Mouse (Mus musculus) lung, adult 18-20 months (tissue): ENCODE results near the gene Fbxo21.
A peak's percentile ranks its signal among the peaks of the same experiment; 100 is the strongest.

Source experiments
- DNase-seq, 2 experiments: peaks; one replicate each; pipeline ENCODE4 v3.0.0; 2022; ENCODE audit warnings: mixed read lengths in 2 of 2

The Fbxo21 gene

GRCm38 (mm10) chr5:117981943-117982342, 5.4 kb downstream of the Fbxo21 start:
- peak; percentile 27 to 36 for DNase-seq

DNA sequence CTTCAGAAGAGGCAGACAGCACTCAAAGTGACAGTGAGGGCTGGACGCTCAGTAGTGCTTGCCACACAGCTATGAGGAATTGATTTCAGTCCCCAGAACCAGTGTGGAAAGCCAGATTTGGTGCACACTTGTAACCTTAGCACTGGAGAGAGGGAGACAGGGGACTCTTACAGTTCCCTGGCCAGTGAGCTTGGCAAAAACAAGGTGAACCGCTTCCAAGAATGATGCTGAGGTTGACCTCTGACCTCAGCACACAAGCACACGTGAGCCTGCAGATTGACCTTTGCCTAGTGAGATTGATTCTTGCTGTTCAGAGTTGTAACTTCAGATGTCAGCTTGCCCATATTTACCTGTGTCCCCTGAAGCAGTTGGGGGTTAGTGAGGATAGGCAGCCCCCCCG, 9.8 kb downstream of the Fbxo21 start:
- DNase-seq: no peak

DNA sequence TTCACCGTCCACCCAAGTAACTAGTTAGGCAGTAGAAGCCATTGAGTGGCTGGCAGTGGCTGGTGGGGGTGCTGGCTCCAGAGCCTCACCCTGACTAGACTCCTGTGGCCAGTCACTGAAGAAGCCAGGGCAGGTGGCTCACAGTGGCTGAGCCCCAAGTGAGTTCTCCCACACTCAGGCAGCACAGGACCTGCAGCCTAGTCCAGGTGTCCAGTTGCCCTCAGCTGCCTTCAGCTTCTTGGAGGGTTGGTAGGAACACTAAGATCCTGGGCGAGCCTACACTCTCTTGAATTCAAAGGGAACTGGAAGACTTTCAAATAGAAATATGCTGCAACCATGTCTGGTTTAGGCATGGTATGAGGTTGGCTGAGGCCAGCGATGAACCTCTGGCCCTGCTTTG, 11.4 kb downstream of the Fbxo21 start:
- DNase-seq: no peak

DNA sequence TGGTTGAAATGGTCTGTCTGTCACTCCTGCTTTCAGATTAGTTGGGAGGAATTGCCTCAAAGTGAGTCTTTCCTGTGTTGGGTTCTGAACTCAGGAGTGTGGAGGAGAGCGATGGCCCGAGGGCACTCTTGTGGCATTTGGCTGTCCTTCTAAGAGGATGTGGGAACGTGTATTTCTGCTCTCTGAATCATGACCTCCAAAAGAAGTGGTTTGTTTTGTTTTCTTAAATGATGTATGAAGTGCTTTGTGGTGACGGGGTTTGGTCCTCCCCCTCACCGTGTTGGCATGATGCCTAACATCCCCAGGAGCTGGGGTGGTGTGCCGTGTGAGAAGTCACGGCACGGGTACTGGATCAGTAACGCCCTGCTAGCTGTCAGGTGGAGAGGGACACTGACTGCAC, 11.8 kb downstream of the Fbxo21 start:
- DNase-seq: no peak

- peak; percentile 28 to 60 for DNase-seq
These were observed 13.2 kb downstream of the Fbxo21 start for GRCm38 (mm10) chr5:117989773-117990172.

DNA sequence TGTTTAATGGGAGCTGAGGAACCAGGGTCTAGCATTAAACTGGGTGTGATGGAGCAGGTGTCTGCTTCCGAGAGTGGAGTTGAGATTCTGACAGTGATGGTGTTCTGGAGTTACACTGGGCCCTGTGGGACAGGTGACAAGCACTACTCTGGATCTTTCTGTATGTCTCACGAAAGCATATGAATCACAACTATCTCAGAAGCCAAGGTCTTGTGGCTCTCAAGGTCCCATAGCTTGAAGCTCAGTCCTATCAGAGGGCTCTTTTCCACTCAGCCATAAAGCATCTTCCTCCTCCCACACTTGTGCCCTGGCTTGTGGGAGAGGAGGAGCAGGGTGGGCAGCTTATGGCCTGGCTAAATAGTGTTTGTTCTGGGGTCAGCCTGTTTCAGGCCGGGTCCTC, 14.4 kb downstream of the Fbxo21 start:
- no peak for DNase-seq

DNA sequence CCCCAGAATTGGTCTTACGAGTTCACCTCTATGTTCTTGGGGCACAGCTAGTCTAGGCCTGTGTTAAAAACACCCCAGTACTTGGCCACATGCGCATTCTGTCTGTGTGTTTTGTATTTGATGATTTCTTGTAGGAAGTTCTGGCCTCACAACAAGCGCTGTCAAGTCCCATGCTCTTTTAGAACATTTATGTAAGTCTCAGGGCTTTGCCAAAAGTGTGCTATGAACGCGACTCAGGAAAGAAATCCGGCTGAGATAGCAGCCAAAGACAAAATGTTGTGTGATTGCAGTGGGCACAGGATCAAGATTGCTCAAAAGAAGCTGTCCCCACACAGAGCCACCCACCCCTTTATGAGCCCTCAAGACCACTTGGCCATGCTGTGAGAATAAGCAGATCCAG, 17.0 kb downstream of the Fbxo21 start:
- no peak for DNase-seq

- no peak for DNase-seq
These were observed 18.9 kb downstream of the Fbxo21 start for GRCm38 (mm10) chr5:117995372-117995901.

- DNase-seq: no peak
These were observed 19.4 kb downstream of the Fbxo21 start for GRCm38 (mm10) chr5:117995911-117996310.

DNA sequence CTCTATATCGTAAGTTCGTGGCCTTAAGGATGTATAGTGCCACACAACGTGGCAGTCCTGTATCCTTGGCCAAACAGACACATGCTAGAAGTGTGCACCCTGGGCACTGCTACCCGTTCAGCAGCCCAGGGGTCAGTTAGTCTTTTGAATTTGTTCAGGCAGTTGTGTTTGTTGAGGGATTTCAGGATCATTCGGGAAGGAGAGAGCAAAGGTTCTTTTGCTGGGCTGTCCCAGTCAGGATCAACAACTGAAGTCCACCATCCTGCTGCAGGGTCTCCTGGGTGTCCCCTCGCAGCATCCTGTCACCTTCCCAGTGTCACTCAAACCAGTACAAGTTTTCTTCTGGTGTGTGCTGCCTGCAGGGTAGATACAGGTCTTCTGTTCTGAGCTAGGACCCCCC, 20.1 kb downstream of the Fbxo21 start:
- no peak for DNase-seq

- DNase-seq: no peak
These were observed 21.0 kb downstream of the Fbxo21 start for GRCm38 (mm10) chr5:117997434-117997970.

DNA sequence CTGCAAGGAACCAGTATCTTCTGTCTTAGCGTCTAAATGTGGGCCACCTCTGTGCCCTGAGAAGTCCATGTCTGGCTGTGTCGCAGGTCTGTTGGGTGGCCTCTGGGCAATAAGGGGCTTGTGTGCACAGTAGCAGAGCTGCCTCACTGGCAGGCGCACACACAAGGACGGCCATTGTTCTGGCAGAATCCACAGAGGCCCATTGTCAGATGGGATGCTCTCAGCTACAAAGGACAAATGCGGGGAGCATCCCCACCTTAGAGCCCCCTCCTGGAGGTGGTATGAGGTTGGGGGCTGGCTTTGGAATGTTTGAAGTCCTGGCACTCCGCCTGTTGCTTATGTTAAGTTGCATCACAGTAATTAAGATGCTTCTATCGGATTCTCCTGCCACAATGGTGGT, 22.5 kb downstream of the Fbxo21 start:
- no peak for DNase-seq

DNA sequence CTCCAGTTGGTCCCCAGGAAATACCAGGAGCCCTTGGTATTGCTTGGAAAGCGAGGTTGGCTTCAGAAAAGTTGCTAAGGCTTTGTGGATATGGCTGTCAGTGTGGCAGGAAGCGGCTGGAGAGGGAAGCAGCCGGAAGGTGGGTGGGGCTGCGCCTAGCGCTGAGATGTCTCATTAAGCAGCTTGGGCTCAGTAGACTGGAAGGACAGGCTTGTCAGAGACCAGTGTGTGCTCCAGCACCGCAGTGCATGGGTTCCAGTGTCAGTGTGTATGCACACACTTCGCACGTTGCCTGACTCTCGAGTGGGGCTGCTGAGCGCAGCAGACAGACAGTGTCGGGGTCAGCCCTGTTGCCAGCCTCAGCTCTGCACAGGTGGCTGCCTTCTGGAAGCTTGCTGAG, 23.1 kb downstream of the Fbxo21 start:
- no peak for DNase-seq

GRCm38 (mm10) chr5:118002059-118002458, 25.5 kb downstream of the Fbxo21 start:
- DNase-seq: peak; percentile 45 to 55

DNA sequence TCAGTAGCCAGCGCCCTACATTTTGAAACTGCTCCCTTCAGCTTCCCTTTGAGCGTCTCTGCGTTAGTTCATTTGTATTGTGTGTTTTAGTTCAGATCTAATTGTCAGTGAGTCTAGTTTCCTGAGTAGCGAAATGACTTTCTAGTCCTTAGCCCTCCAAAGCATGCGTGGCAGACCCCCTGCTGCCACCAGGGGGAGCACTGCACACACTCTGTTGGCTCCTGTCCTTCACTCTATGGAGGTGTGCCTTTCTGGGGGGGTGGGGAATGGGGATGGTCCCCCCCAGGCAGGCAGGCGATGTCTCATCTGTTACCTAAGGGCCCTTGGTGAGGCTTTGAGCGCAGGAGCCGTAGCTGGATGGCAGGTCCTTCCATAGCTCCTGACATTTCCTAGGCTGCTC, 28.1 kb downstream of the Fbxo21 start:
- DNase-seq: peak in 1 of 2 experiments; percentile 27

DNA sequence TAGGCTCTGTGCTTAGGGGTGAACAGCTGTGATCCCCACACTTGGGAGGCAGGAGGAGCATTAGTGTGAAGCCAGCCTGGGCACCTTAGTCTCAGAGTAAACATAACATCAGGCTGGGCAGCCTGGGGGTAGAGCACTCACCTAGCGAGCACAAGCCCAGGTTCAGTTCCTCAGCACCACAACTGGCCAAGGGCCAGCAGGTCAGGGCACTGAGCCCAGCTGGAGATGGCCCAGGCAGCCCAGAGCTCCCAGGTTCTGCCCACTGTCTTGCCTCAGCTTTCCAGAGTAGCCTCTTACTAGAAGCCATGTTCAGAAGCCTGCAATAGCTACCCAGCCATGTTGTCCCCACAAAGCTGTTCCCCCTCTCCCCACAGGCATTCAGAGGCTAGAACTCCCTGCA, 29.2 kb downstream of the Fbxo21 start:
- no peak for DNase-seq

DNA sequence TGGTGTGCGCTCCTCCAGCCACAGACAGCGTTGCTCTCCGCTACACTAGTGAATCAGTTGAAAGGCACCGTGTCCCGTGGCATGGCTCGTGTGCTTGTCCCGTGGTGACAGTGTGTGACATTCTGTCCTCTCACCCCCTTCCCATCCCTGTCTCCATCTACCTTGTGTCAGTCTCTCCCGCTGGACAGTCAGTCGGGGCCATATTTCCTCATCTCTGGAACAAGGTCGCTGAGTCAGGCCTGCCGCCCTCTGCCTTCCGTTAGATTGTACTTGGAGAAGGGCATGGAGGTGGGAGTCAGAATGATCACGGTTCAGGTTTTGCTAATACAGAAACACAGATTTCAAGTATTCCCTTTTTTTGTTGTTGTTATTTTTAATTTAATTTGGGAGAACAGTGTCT, 31.8 kb downstream of the Fbxo21 start:
- no peak for DNase-seq

DNA sequence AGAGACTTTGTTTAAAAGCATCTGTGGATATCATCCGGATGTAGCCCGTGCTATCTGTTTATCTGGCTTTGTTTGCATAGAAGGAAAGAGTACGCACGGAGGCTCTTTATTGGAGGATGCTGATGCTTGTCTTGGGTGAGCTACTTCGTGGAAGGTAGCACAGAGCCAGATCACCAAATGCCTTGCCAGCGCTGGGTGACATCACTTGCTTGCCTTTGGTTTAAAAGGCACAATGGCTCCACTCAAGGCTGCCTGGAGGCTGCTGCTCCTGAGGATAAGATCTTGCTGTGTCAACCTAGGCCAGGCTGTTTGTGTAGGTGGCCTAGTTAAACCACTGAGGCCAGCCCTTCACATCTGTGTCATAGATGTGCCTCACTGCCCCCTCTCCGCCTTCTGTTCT, 34.3 kb downstream of the Fbxo21 start:
- DNase-seq: no peak

DNA sequence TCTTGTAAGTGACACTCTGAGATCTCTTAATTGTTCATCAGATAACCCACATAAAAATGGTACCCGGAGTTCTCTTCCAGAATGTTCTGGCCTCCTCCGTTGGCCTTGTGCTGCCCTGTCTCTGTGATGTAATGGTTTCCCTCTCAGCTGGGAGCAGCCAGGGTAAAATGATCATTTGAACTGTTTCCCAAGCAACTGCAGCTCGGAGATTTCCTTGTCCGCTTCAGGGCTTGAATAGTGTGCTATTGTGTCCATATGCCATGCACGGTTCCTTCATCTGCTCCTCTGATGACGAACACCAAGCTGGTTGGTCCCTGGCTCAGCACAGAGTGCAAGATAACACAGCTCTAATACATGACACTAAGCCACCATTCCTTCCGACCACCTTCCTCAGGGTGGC, 35.3 kb downstream of the Fbxo21 start:
- no peak for DNase-seq

- DNase-seq: no peak
These were observed 38.5 kb downstream of the Fbxo21 start for GRCm38 (mm10) chr5:118015028-118015427.

GRCm38 (mm10) chr5:118015669-118016068, 39.1 kb downstream of the Fbxo21 start:
- DNase-seq: no peak

DNA sequence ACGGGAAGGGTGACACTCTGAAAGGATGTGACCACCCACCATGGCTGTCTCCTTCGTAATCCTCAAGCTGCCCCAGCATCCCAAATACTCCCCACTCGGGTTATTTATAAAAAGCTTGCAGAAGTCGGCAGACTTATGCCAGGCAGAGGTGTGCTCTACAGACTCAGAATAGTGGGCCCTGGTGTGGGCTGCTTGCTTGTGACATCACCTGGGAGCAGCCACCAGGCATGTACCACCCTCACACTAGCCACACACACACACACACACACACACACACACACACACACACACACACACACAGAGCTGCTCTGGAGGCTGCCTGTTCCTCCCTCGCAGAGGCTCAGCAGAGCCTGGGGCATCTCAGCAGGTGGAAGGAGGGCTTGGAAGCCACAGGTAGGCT, 41.0 kb downstream of the Fbxo21 start:
- no peak for DNase-seq

GRCm38 (mm10) chr5:118019905-118020304, 43.4 kb downstream of the Fbxo21 start:
- DNase-seq: no peak

GRCm38 (mm10) chr5:118023053-118023452, 46.5 kb downstream of the Fbxo21 start:
- no peak for DNase-seq

DNA sequence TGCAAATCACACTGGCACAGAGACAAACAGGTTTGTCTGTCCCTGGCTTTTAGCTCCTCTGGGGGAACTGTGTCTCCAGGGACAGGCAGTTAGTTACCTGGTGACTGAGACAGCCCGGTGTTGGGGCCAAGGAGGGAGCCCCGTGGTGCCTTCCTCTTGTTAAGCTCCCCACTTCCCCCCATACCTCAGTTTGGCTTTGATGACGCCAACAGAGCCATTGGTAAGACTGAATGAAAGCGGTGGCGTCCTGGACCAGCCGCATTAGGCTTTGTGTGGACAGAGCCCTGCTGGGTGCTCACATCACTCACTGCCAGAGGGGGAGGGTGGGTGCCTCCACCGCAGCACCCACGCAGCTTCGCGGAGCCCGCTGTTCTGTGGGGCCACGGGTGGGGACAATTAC, 49.4 kb downstream of the Fbxo21 start:
- DNase-seq: no peak

DNA sequence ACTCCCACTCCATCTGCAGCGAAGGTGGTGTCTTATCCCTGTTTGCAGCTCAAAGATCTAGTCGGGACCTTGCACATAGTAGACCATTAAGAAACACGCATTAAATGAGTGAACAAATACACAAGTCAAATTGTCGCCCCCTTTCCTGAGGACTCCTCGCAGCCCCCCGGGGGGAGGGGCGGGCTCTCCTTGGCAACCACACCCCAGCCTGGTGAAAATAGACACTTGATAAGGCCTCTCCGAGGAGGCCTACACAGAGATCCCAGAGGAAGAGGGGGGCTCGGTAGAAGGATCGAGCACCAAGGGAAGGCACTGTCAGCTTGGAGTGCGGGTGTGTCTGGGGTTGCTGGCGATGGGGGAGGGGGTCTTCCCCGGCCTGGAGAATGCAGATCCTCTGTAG, 49.8 kb downstream of the Fbxo21 start:
- no peak for DNase-seq
